Mouse (Mus musculus): ENCODE measurements around the gene Ankrd9.

Gene Ankrd9

DNA sequence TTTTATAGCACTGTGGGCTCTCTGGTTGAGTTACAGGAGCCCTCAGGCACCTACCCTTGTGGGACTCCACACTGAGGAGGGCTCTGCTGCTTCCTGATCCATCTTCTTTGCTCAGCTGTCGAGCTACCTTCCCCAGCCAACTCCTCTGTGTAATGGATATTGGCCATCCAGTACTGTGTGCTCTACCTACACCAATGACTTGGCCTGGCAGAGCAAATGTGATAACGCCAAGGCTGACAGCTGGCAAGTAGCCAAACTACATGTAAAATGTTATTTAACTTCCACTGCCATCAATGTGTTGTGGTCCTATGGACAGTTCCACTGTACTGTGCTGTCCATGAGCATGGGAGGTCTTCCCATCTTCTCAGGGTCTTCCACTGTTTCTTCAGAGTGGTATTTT is 16.9 kb downstream of the Ankrd9 start:
- no peak for DNase-seq (ENCODE audit: low spot score in 2 of 2)

DNA sequence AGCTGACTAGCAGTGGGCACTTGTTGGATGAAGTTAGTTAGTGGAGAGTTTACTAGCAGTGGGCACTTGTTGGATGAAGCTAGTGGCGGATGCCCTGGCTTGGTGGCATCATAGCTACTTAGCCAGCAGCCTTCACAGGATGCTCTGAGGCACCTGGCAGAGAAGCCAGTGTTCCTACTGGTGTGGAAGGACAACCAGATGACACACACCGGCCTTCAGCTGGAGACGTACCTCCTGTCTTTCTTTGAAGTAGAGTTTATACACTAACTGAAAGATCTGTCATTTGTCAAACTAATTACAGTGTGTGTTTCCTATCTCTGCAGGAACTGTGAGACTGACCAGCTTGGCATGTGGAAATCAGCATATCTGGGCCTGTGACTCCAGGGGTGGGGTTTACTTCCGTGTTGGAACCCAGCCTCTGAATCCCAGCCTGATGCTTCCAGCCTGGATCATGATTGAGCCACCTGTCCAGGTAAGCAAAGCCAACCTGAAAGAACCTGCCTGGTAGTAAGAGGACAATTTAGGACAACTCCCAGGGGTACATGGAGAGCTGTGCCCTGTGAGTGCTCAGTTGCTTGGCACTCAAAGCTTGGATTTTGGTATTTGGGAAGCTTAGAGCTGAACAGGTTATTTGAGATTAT is 24.4 kb downstream of the Ankrd9 start:
- no peak for DNase-seq (ENCODE audit: low spot score in 2 of 2)

DNA sequence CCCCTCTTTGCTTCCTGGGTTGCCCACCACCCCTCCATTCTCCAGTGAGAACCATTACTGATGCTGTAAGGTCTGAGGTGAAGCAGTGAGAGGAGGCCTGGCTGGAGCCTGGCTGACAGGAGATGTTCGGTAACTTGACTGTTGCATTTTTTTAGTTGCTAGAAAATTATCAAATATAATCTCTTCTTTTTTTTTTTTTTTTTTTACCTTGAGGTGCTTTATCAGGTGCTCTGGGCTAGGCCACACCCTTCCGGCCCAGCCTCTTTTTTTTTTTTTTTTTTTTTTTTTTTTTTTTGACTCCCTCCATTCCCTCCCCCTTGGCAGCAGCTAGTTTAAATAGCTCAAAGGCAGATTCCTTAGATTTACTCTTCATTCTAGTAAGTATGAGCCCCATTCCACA is 24.9 kb downstream of the Ankrd9 start:
- no peak for DNase-seq (ENCODE audit: low spot score in 2 of 2)

- DNase-seq (ENCODE audit: low spot score in 2 of 2): no peak
These were observed 25.4 kb downstream of the Ankrd9 start for GRCm38 (mm10) chr12:110953443-110953842.

DNA sequence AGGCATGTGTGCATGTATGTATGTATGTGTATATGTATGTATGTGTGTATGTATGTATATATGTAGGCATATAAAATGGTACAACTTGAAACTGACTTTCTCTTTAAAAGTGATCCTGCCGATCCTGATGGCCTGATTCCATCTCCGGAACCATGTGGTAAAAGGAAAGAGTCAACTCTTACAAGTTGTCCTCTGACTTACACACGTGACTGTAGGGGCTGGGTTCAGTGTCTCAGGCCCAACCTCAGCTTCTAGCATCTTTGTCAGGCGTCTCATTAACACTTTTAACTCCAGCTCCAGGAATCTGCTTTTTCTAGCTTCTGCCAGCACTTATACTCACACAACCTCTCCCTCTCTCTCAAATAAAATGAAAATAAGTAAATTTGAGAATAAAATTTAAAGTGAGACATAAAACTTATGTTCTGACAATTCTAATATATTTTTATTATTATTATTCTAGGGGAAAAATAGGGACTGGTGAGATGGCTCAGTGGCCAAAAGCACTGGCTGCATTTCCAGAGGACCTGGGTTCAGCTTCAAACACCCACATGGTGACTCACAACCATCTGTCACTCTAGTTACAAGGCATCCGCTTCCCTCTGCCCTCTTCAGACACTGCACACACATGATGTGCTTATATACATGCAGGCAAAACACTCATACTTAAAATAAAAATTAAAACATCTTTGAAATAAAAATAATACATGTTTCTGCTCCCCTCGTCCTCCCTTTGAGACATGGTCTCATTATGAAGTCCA is 26.0 kb downstream of the Ankrd9 start:
- DNase-seq (ENCODE audit: low spot score in 2 of 2): no peak

- no peak for DNase-seq (ENCODE audit: low spot score in 2 of 2)
These were observed 27.6 kb downstream of the Ankrd9 start for GRCm38 (mm10) chr12:110951236-110951635.

DNA sequence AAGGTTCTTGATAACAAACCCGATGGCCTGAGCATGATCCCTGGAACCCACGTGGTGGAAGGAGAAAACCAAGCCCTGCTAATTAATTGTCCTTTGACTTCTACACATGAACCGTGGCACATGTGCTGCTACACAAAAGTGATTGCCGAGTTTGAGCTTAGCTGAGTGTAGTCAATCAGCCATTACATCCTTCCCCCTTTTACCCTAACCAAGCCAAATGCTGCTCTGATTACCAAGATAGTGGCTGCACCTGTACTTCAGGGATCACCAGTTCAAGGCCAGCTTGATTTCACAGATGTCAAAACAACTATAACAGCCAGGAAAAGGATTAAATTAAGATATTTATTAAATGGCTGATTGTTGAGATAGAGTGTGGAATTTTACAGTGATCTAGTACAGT is 28.7 kb downstream of the Ankrd9 start:
- peak in 1 of 2 experiments; percentile 31 for DNase-seq (ENCODE audit: low spot score in 2 of 2)

DNA sequence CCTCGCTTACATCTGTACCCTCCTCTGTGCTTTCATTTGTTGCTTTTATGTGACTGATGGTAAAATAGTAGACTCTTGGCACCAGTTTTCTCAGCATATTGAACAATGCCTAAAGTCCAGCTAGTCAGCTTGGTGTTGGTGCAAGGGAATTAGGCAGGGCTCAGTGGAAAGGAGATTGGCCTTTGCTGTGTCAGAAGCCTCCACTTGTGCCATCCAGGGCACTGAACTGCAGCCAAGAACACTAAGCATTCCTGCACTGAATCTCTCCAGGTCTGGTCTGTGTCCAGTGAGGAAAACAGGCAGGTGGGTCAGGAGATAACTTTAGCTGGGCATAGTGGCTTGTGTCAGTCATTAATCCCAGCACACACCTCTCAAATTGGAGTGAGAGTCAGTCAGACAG is 29.4 kb downstream of the Ankrd9 start:
- DNase-seq (ENCODE audit: low spot score in 2 of 2): no peak

- no peak for DNase-seq (ENCODE audit: low spot score in 2 of 2)
These were observed 30.0 kb downstream of the Ankrd9 start for GRCm38 (mm10) chr12:110948910-110949201.

- DNase-seq (ENCODE audit: low spot score in 2 of 2): no peak
These were observed 30.5 kb downstream of the Ankrd9 start for GRCm38 (mm10) chr12:110948082-110948909.

DNA sequence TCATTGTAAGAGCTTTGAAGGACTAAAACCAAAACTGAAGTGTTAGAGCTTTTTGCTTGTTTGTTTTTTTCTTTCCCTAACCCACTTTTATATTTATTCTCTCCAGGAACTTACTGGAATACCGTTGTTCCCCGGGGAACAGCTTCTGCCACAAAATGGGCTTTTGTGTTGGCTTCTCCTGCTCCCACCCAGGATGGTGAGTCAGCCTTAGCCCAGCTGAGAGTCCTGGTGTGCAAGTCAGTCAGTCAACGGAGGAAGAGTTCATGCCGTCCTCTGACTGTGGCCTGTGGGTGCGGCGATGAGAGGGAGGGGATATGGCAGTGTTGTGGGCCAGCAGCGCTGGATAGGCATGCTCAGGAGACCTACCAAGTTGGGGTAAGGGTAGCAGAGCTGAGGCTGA is 32.6 kb downstream of the Ankrd9 start:
- DNase-seq (ENCODE audit: low spot score in 2 of 2): no peak

DNA sequence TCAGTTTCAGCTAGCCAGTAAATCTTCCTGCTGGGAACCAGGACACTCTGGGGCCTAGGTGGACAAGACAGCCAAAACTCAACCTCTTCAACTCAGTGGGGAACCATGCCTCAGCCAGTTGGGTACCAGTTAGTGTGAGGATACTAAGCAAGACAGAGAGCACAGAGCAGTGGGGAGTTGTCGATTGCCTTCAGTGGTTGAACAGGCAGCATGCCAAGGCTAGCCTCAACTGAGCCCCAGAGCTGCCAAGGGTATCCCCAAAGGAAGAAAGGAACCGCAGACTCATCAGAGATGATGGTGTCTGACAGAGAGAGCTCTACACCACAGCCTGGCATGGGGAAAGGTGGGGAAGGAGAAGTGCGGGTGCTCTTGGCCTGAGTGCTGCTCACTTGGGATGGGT is 38.0 kb downstream of the Ankrd9 start:
- no peak for DNase-seq (ENCODE audit: low spot score in 2 of 2)

DNA sequence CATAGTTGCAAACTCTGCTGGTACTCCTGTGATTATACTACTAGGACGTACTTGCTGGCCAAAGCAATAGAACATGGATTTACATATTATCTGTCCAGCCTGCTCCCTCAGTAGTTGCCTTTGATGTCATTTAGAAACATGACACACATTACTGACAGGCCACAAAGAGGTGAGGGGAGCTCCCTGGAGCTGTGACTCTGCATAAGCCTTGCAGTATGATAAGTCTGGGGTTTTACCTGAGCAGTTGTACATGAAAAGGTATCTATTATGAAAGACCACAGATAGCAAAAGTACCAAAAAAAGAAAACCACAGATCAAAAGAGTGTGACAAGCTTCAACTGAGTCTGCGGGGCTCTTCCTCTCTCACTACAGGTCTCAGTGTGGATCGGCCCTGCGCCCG is 39.5 kb downstream of the Ankrd9 start:
- no peak for DNase-seq (ENCODE audit: low spot score in 2 of 2)

GRCm38 (mm10) chr12:110937496-110937895 is 41.3 kb downstream of the Ankrd9 start:
- no peak for DNase-seq (ENCODE audit: low spot score in 2 of 2)

GRCm38 (mm10) chr12:110935983-110936620 is 42.7 kb downstream of the Ankrd9 start:
- peak in 1 of 2 experiments; percentile 46 for DNase-seq (ENCODE audit: low spot score in 2 of 2)

DNA sequence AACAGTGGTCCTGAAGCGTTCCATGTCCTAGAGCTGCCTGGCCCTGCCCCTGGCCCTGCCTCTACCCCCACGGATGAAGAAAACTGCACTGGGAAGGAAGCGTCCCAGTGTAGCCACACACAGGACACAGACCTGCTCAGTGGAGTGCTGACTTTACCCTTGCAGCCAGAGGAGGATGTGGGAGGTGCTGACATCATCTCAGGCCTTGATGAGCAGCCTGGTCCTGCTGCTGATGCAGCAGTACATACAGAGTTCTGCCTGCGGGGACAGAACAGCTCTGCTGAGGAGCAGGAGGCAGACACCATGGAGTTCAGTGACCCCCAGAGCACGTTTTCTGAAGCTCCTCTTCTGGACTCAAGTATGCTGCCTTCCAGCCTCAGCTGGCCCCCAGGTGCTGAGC is 46.0 kb downstream of the Ankrd9 start:
- DNase-seq (ENCODE audit: low spot score in 2 of 2): no peak

Data from natural killer cell, adult 2 months (primary cell).